8 mouse cellular contexts compared by ENCODE assay signal in the genomic region with DNA sequence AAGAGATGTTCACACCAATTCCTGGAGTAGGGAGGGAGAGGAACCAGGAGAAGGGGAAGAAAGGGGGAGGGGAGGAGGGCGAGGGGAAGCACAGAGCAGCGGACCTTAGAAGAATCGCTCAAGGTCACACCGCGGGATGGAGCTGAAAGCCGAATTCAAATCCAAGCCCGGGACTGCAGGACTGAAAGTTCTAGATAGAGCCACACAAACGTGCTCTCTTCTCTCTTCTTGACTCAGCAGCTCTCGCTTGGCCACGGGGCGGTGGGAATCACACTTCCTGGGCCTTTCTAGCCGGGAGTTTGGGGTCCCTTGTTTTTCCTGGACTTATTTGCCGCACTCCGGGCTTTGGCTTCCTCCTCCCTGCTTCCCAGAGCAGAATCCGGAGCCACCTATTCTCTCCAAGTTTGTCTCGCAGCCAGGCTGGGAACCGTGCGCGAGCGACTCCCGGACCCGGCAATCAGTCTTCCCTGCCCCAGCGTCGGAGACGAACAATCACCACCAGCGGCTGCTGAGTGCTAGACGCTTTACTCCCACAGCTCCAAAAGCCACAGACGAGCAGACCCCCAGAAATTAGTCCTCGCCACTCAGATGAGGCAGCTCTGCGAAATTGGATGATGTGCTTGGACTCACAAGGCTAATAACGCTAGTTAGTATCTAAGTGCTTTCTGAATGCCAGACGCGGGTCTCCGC. TPM values are rescaled to one million over a fixed set of nuclear protein-coding genes. Genes with fewer than 3 reads are reported as not detected.
DNase-seq lines count a peak whose midpoint lies in the region; ATAC-seq and TF ChIP-seq lines count a peak whose summit lies in the region.

No protein-coding gene starts in this region.

- WGBS in liver, adult 2 months: 9% methylated on average over 34 of the region's 34 CpGs
- 1% methylated on average over 34 of the region's 34 CpGs for WGBS in bone marrow, adult 2 months
- WGBS in forebrain, embryonic 13.5 days: under 1% methylated on average over 34 of the region's 34 CpGs
- WGBS in midbrain, embryonic 10.5 days: under 1% methylated on average over 34 of the region's 34 CpGs

- peak overlapping the region; percentile 81 for H3K4me2 ChIP-seq in forebrain, embryonic 13.5 days

- no peak overlapping the region for H3K9ac ChIP-seq in liver, adult 2 months (ENCODE audit: low read depth, low read length)
- H3K9ac ChIP-seq in forebrain, embryonic 13.5 days: peak overlapping the region; percentile 96

- no peaks in the 10 kb centered on the region for H3K9me3 ChIP-seq in forebrain, embryonic 13.5 days (replicated peaks)
- H3K9me3 ChIP-seq in midbrain, embryonic 10.5 days (replicated peaks): no peaks in the 10 kb centered on the region

- H3K27ac ChIP-seq in liver, adult 2 months (replicated peaks; ENCODE audit: insufficient read depth, low read depth, low read length): no peak overlapping the region
- H3K27ac ChIP-seq in bone marrow, adult 2 months (ENCODE audit: control insufficient read depth, insufficient read depth, low read depth, low read length, poor library complexity): no peak overlapping the region
- H3K27ac ChIP-seq in forebrain, embryonic 13.5 days: peak overlapping the region; percentile 99
- peak overlapping the region; percentile 98 for H3K27ac ChIP-seq in midbrain, embryonic 10.5 days (replicated peaks)

- H3K4me3 ChIP-seq in liver, adult 2 months (ENCODE audit: insufficient read depth, low read depth, low read length): 0 out of 2 replicates have a peak overlapping the region, but pooled peaks have one; percentile 5
- H3K4me3 ChIP-seq in bone marrow, adult 2 months (replicated peaks; ENCODE audit: control insufficient read depth, low read depth, low read length): peak overlapping the region; percentile 27
- peak overlapping the region; percentile 79 for H3K4me3 ChIP-seq in forebrain, embryonic 13.5 days
- peak overlapping the region; percentile 76 for H3K4me3 ChIP-seq in midbrain, embryonic 10.5 days

- peaks cover 5% of the 10 kb centered on the region; the same call in 1 of the 2 replicates for H3K27me3 ChIP-seq in liver, adult 2 months (ENCODE audit: control insufficient read depth, insufficient read depth, low read length)
- no peaks in the 10 kb centered on the region for H3K27me3 ChIP-seq in forebrain, embryonic 13.5 days
- H3K27me3 ChIP-seq in midbrain, embryonic 10.5 days (ENCODE audit: low read depth, poor library complexity, severe bottlenecking): peaks cover 18% of the 10 kb centered on the region

- no peaks in the 10 kb centered on the region for H3K79me2 ChIP-seq in liver, adult 2 months (ENCODE audit: control insufficient read depth, insufficient read depth, low read length)

- no peak for TF ChIP-seq CTCF in liver, adult 2 months (IDR thresholded peaks at IDR 0.05; ENCODE audit: low read depth, low read length)
- TF ChIP-seq CTCF in bone marrow, adult 2 months (IDR thresholded peaks at IDR 0.05; ENCODE audit: control insufficient read depth, insufficient read depth, low read length): no peak

- ATAC-seq in forebrain, embryonic 13.5 days: no peak
- ATAC-seq in monocyte, adult 5-6 weeks (replicated peaks; ENCODE audit: insufficient number of reproducible peaks, low FRiP score, low TSS enrichment, poor library complexity, severe bottlenecking): no peak

- no peaks in the 10 kb centered on the region for H3K36me3 ChIP-seq in liver, adult 2 months (ENCODE audit: control insufficient read depth, insufficient read depth, low read length)
- H3K36me3 ChIP-seq in forebrain, embryonic 13.5 days (ENCODE audit: poor library complexity, severe bottlenecking): no peaks in the 10 kb centered on the region
- H3K36me3 ChIP-seq in midbrain, embryonic 10.5 days: peaks cover 23% of the 10 kb centered on the region

- DNase-seq in liver, adult 2 months (ENCODE audit: extremely low read depth, low read depth, low spot score): no peak
- DNase-seq in liver: no peak
- peak; percentile 33 for DNase-seq in kidney, adult 9 months
- DNase-seq in midbrain, embryonic 10.5 days (ENCODE audit: low spot score): peak; percentile 57
- DNase-seq in ovary, postnatal 10 days (ENCODE audit: low spot score): no peak

- H3K4me1 ChIP-seq in liver, adult 2 months (ENCODE audit: control insufficient read depth, insufficient read depth, low read length): no peaks in the 10 kb centered on the region
- H3K4me1 ChIP-seq in bone marrow, adult 2 months (ENCODE audit: control insufficient read depth, insufficient read depth, low read length): peaks cover 2% of the 10 kb centered on the region; the same call in 1 of the 2 replicates
- peaks cover 61% of the 10 kb centered on the region for H3K4me1 ChIP-seq in forebrain, embryonic 13.5 days
- peaks cover 68% of the 10 kb centered on the region for H3K4me1 ChIP-seq in midbrain, embryonic 10.5 days

- no peak for TF ChIP-seq POLR2A in liver, adult 2 months (IDR thresholded peaks at IDR 0.05; ENCODE audit: extremely low read depth, insufficient read depth, low read length)
- TF ChIP-seq POLR2A in bone marrow, adult 2 months (IDR thresholded peaks at IDR 0.05; ENCODE audit: borderline replicate concordance, control insufficient read depth, low read depth, low read length): no peak

RNA-seq across cellular contexts. Expression of a gene that starts 1.4 kb away (rescaled TPM):
- 1.5 and 2.1 TPM in 2 replicates for total RNA-seq in liver, adult 2 months (2014; rRNA removed)
- 2.9 and 3.5 TPM in 2 replicates for polyA plus RNA-seq in liver, adult 2 months (2012; rRNA removed)
- 1.5 TPM in 1 of 2 replicates, not detected in the other for polyA plus RNA-seq in bone marrow, adult 2 months (2011; ENCODE audit: insufficient read depth, insufficient read length, low replicate concordance, missing spikeins)
- 47.0 and 55.1 TPM in 2 replicates for polyA plus RNA-seq in forebrain, embryonic 13.5 days (2015; fragmentation: Nextera tagmentation; extraction: Ambion mirVana)
- polyA plus RNA-seq in midbrain, embryonic 10.5 days (2016; fragmentation: Nextera tagmentation; extraction: Ambion mirVana): 174 and 175 TPM in 2 replicates
- not detected in 3 replicates for total RNA-seq in monocyte, adult 5-6 weeks (2017)

Comparison
In these comparisons a context has a peak if more than half of its experiments do, and no peak if none do; other contexts are left out.
1. DNase-seq: peak in kidney, adult 9 months (single experiment) and midbrain, embryonic 10.5 days (single experiment); none in liver, adult 2 months (single experiment), liver (single experiment) and ovary, postnatal 10 days (single experiment).
2. H3K27ac ChIP-seq: peak in forebrain, embryonic 13.5 days (single experiment) and midbrain, embryonic 10.5 days (single experiment); none in liver, adult 2 months (single experiment) and bone marrow, adult 2 months (single experiment).
3. H3K4me3 ChIP-seq: peak in every context shown above with its lines; median percentile 79 in forebrain, embryonic 13.5 days; 76 in midbrain, embryonic 10.5 days; 27 in bone marrow, adult 2 months; 5 in liver, adult 2 months.
4. RNA of a gene that starts 1.4 kb away (polyA plus RNA-seq): 174 to 175 TPM in midbrain, embryonic 10.5 days and 47.0 to 55.1 TPM in forebrain, embryonic 13.5 days; 2.9 to 3.5 TPM in liver, adult 2 months and 1.5 TPM in bone marrow, adult 2 months; every median in the first group is over 10 times any median in the second.